Mouse (Mus musculus) kidney, adult 18-20 months (tissue): ENCODE measurements around the gene Notch2.

Source experiments
- DNase-seq: peaks from one replicate; pipeline ENCODE4 v3.0.0; 2021

Gene Notch2

GRCm38 (mm10) chr3:98054334-98055007, 41.1 kb downstream of the Notch2 start:
- DNase-seq: no peak

- no peak for DNase-seq
Measured at GRCm38 (mm10) chr3:98055008-98055345, 41.6 kb downstream of the Notch2 start.

GRCm38 (mm10) chr3:98055808-98056728, 42.7 kb downstream of the Notch2 start:
- DNase-seq: no peak

GRCm38 (mm10) chr3:98056956-98057365, 43.6 kb downstream of the Notch2 start:
- no peak for DNase-seq

GRCm38 (mm10) chr3:98059076-98059475, 45.7 kb downstream of the Notch2 start:
- DNase-seq: no peak

GRCm38 (mm10) chr3:98060981-98061660, 47.8 kb downstream of the Notch2 start:
- DNase-seq: no peak

GRCm38 (mm10) chr3:98061661-98062330, 48.5 kb downstream of the Notch2 start:
- no peak for DNase-seq

GRCm38 (mm10) chr3:98062591-98063185, 49.4 kb downstream of the Notch2 start:
- no peak for DNase-seq

- DNase-seq: peak; percentile 33
Measured at GRCm38 (mm10) chr3:98063186-98063771, 50.0 kb downstream of the Notch2 start.

GRCm38 (mm10) chr3:98063833-98064232, 50.5 kb downstream of the Notch2 start:
- DNase-seq: no peak

- no peak for DNase-seq
Measured at GRCm38 (mm10) chr3:98065004-98065403, 51.7 kb downstream of the Notch2 start.

- no peak for DNase-seq
Measured at GRCm38 (mm10) chr3:98066434-98066833, 53.1 kb downstream of the Notch2 start.

- no peak for DNase-seq
Measured at GRCm38 (mm10) chr3:98067413-98067812, 54.1 kb downstream of the Notch2 start.

- no peak for DNase-seq
Measured at GRCm38 (mm10) chr3:98067852-98068491, 54.6 kb downstream of the Notch2 start.

- DNase-seq: no peak
Measured at GRCm38 (mm10) chr3:98069161-98069560, 55.8 kb downstream of the Notch2 start.

GRCm38 (mm10) chr3:98069856-98070255, 56.5 kb downstream of the Notch2 start:
- DNase-seq: no peak

GRCm38 (mm10) chr3:98072570-98072969, 59.2 kb downstream of the Notch2 start:
- DNase-seq: no peak

GRCm38 (mm10) chr3:98073545-98073944, 60.2 kb downstream of the Notch2 start:
- DNase-seq: no peak

GRCm38 (mm10) chr3:98074622-98075231, 61.4 kb downstream of the Notch2 start:
- no peak for DNase-seq

GRCm38 (mm10) chr3:98077866-98078265, 64.5 kb downstream of the Notch2 start:
- no peak for DNase-seq

GRCm38 (mm10) chr3:98078816-98079215, 65.5 kb downstream of the Notch2 start:
- DNase-seq: no peak
